28 mouse cellular contexts compared by ENCODE assay signal in genomic region chr13:55375877-55376276, GRCm38 (mm10). TPM values are rescaled to one million over a fixed set of nuclear protein-coding genes. Genes with fewer than 3 reads are reported as not detected.
"Had no signal": no experiment of that assay in that cellular context is flagged by ENCODE, and none has a peak within 500 bp of the region (broad histone marks: within the 10 kb centered on the region; RNA-seq: fewer than 3 reads in every experiment).

No protein-coding gene starts in this region.

- H3K9me3 ChIP-seq: kidney, embryonic 15.5 days; limb, embryonic 15.5 days; liver, embryonic 13.5 days; midbrain, embryonic 12.5 days; midbrain, embryonic 15.5 days had no signal

- H3K27ac ChIP-seq: kidney, embryonic 15.5 days; limb, embryonic 15.5 days; liver, embryonic 13.5 days; midbrain, embryonic 12.5 days; midbrain, embryonic 15.5 days; stomach, postnatal 0 days had no signal

- H3K4me3 ChIP-seq: kidney, embryonic 15.5 days; limb, embryonic 15.5 days; liver, embryonic 13.5 days; midbrain, embryonic 12.5 days; midbrain, embryonic 15.5 days had no signal

- DNase-seq: kidney, postnatal 36 days; layer of hippocampus, postnatal 36 days; liver, embryonic 13.5 days; lung, adult 2 months; lung, postnatal 14 days; lung, postnatal 4 days; right cerebral cortex, adult 18-20 months; right cerebral cortex, postnatal 14 days; right cerebral cortex, postnatal 4 days; thymus, adult 18-20 months; thymus, postnatal 36 days had no signal

- H3K36me3 ChIP-seq: kidney, embryonic 15.5 days; limb, embryonic 15.5 days; liver, embryonic 13.5 days; midbrain, embryonic 12.5 days; midbrain, embryonic 15.5 days had no signal

- H3K4me2 ChIP-seq: kidney, embryonic 15.5 days; limb, embryonic 15.5 days; liver, embryonic 13.5 days; midbrain, embryonic 12.5 days; midbrain, embryonic 15.5 days had no signal

- H3K9ac ChIP-seq: kidney, embryonic 15.5 days; limb, embryonic 15.5 days; liver, embryonic 13.5 days; midbrain, embryonic 12.5 days; midbrain, embryonic 15.5 days had no signal

- H3K4me1 ChIP-seq: midbrain, embryonic 12.5 days; midbrain, embryonic 15.5 days had no signal

- ATAC-seq: midbrain, embryonic 15.5 days had no signal

RNA-seq across cellular contexts. Expression of gene Slc34a1, which starts 22.1 kb away (rescaled TPM):
- total RNA-seq: layer of hippocampus, adult 8-10 months; layer of hippocampus, postnatal 10 days; layer of hippocampus, postnatal 36 days; megakaryocyte-erythroid progenitor cell, adult 5-6 weeks; monocyte, adult 5-6 weeks had no signal
- polyA plus RNA-seq: limb, embryonic 11.5 days; liver, embryonic 13.5 days; liver, embryonic 16.5 days; lung, embryonic 16.5 days; midbrain, embryonic 15.5 days; stomach, embryonic 14.5 days; stomach, postnatal 0 days had no signal

RNA-seq across cellular contexts. Expression of gene Pfn3, which starts 39.2 kb away (rescaled TPM):
- total RNA-seq: layer of hippocampus, adult 8-10 months; layer of hippocampus, postnatal 36 days; left cerebral cortex, adult 8-10 months; megakaryocyte progenitor cell, adult 5-6 weeks; megakaryocyte-erythroid progenitor cell, adult 5-6 weeks; monocyte, adult 5-6 weeks had no signal
- polyA plus RNA-seq: kidney, embryonic 15.5 days; limb, embryonic 11.5 days; limb, embryonic 15.5 days; liver, embryonic 13.5 days; liver, embryonic 16.5 days; lung, adult 2 months; lung, embryonic 16.5 days; midbrain, embryonic 12.5 days; neural tube, embryonic 11.5 days; stomach, embryonic 14.5 days; stomach, postnatal 0 days; urinary bladder, adult 2 months had no signal
